Mouse (Mus musculus) intestine, embryonic 14.5 days (tissue): ENCODE data around the gene Lgmn. TPM values are rescaled to one million over a fixed set of nuclear protein-coding genes. Genes with fewer than 3 reads are reported as not detected.

Experiments used
- ATAC-seq: fragments of 200-750 bp; cut with Nextera tagmentation; replicated peaks from 2 replicates; pipeline ENCODE4 v1.8.0; 2017; ENCODE audit warnings: low read depth, moderate number of reproducible peaks, moderate TSS enrichment, moderate library complexity; ENCODE audit not compliant: low FRiP score, low TSS enrichment
- DNase-seq: peaks from one replicate; pipeline ENCODE4 v3.0.0-alpha.2; 2018; ENCODE audit warnings: low spot score
- H3K27ac ChIP-seq: fragments of 300-500 bp; sonication (generic); 2 replicates; pipeline ENCODE4 v1.5.1; 2014; ENCODE audit warnings: low read depth, mild to moderate bottlenecking, control low read depth
- H3K27me3 ChIP-seq: fragments of 300-500 bp; sonication (generic); replicated peaks from 2 replicates; pipeline ENCODE4 v1.6.1; 2014; ENCODE audit warnings: low read length, control low read depth; ENCODE audit not compliant: control insufficient read depth, insufficient read depth
- H3K36me3 ChIP-seq: fragments of 300-500 bp; sonication (generic); 2 replicates; pipeline ENCODE4 v1.6.1; 2014; ENCODE audit warnings: low read length, control low read depth; ENCODE audit not compliant: control insufficient read depth, insufficient read depth
- H3K4me1 ChIP-seq: fragments of 300-500 bp; sonication (generic); replicated peaks from 2 replicates; pipeline ENCODE4 v1.6.1; 2014; ENCODE audit warnings: low read length, control low read depth, mixed read lengths; ENCODE audit not compliant: control insufficient read depth, insufficient read depth
- H3K4me2 ChIP-seq: fragments of 300-500 bp; sonication (generic); 2 replicates; pipeline ENCODE4 v1.6.1; 2014; ENCODE audit warnings: low read length
- H3K4me3 ChIP-seq: fragments of 300-500 bp; sonication (generic); 2 replicates; pipeline ENCODE4 v1.5.1; 2014; ENCODE audit warnings: low read depth, low read length, control low read depth, mixed read lengths
- H3K9ac ChIP-seq: fragments of 300-500 bp; sonication (generic); 2 replicates; pipeline ENCODE4 v1.6.1; 2014; ENCODE audit warnings: mild to moderate bottlenecking, low read length
- H3K9me3 ChIP-seq: fragments of 300-500 bp; sonication (generic); 2 replicates; pipeline ENCODE4 v1.6.1; 2016; ENCODE audit warnings: low read length, control low read depth; ENCODE audit not compliant: control insufficient read depth
- WGBS: fragments of 180-500 bp; shearing (Covaris S2); extraction: QIAGEN DNeasy Blood & Tissue Kit; methylation state at CpG from one replicate; pipeline ENCODE4 v1.1.7; 2014; 5-methylcytosine and 5-hydroxymethylcytosine counted together
- polyA plus RNA-seq: library from polyadenylated mRNA; unstranded; fragments of >200 nt; fragmentation: Nextera tagmentation; extraction: Ambion mirVana; gene quantifications from 2 replicates; pipeline ENCODE4 v1.2.1, GENCODE M21; 2014

Lgmn gene
- polyA plus RNA-seq, 1 experiment from 2014 or later: 79.6 TPM

DNA sequence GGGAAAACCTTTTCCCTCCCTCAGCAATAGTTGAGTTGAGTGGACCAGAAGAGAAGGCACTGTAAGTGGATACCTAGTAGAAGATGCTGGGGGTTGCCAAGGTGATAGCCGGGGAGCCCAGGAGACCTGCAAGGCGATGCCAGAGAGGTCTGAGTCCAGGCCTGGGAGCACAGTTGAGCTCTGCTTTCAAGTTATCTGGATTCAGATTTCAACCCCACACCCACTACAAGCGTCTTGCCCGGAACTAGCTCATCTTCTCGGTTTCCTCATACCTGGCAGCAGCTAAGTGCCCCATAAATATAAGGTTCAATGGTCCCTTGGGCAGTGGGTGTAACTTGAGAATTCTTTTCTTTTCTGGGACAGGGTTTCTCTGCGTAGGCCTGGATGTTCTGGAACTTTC, 1.5 kb upstream of the Lgmn start:
- no peak overlapping the region for H3K4me3 ChIP-seq
- DNase-seq (no peak), ATAC-seq (no peak)
- 81% methylated on average over 6 of the region's 6 CpGs for WGBS
- H3K36me3 ChIP-seq: no peaks in the 10 kb centered on the region
- no peak overlapping the region for H3K27ac ChIP-seq
- H3K4me2 ChIP-seq: no peak overlapping the region
- peaks cover 10% of the 10 kb centered on the region for H3K4me1 ChIP-seq
- no peak overlapping the region for H3K9ac ChIP-seq
- no peaks in the 10 kb centered on the region for H3K27me3 ChIP-seq
- H3K9me3 ChIP-seq: no peaks in the 10 kb centered on the region

DNA sequence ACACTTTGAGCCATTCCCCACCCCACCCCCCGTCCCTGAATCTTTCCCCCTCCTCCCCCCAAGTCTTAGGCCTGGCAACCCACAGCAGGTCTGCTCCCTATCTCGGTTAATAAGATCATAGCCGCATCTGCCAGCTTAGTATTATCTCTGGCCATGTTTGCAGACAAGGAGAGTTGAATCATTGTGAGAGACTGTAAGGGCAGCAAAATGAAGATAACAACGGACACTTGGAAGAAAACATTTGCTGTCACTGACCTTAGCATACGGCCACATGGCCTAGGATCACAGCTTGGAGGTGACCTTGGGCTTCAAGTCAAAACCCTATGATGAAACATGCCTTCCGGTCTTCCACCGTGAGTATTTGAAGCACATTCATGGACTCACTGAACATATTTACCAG, 938 bp upstream of the Lgmn start:
- no peak overlapping the region for H3K4me3 ChIP-seq
- 81% methylated on average over 7 of the region's 7 CpGs for WGBS
- no peak overlapping the region for H3K9ac ChIP-seq
- no peaks in the 10 kb centered on the region for H3K27me3 ChIP-seq
- H3K4me2 ChIP-seq: no peak overlapping the region
- ATAC-seq (no peak), DNase-seq (no peak)
- no peaks in the 10 kb centered on the region for H3K9me3 ChIP-seq
- no peaks in the 10 kb centered on the region for H3K36me3 ChIP-seq
- H3K4me1 ChIP-seq: peaks cover 10% of the 10 kb centered on the region
- no peak overlapping the region for H3K27ac ChIP-seq

DNA sequence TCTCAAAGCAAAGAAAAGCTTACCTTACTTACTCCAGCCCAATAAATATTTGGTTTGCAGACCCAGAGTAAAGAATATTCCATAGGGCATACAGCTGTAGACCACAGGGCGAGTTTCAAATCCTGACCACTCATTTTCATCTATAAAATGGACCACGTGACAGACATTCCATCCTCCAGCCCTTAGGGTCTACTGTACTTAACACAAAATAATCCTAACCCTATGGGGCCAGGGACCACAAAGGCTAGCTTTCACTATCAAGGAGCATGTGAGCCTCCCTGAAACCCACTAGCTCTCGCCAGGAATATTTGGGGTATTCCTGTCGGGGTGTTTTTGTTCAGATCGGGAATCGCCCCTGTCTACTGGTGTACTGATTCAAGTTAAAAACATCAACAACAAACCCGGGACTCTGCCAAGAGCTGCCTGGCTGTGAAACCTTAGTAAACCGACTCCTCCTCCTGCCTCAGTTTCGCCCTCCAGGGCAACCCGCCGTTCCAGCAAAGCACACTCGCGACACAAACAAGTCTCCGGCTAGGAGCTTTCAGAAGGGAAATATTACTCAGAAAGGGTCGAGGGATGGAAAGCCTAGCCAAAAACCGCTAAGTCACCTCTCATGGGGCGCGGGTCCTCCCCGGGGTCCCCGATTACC, 506 bp downstream of the Lgmn start:
- Histone ChIP-seq H3K4me2 (peak overlapping the region; percentile 73), H3K4me3 (peak overlapping the region; percentile 67), H3K4me1 (peaks cover 10% of the 10 kb centered on the region), H3K36me3 (no peaks in the 10 kb centered on the region), H3K27me3 (no peaks in the 10 kb centered on the region), H3K27ac (no peak overlapping the region), H3K9ac (peak overlapping the region; percentile 59), H3K9me3 (no peaks in the 10 kb centered on the region)
- ATAC-seq: peak; percentile 45
- 3% methylated on average over 20 of the region's 20 CpGs for WGBS
- no peak for DNase-seq

DNA sequence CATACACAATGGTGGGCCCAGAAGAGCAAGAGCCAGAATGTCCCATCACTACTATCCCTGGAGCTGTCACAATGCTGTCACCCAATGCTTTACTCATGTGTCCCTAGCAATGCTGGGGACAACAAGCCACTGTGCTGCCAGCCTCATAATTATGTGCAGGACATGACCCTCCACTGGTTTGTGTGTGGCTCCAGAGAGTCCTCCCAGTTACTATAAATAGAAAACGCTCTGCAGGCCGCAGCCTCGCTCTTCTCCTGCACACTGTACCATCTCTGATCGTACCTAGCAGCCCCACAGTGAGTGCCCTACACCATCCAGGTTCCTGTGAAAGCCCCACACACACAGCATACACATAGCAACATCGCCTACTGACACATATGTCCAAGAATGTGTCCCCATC, 1.7 kb downstream of the Lgmn start:
- DNase-seq: no peak
- no peak for ATAC-seq
- Histone ChIP-seq H3K9me3 (no peaks in the 10 kb centered on the region), H3K27me3 (no peaks in the 10 kb centered on the region), H3K9ac (no peak overlapping the region), H3K4me3 (no peak overlapping the region), H3K36me3 (no peaks in the 10 kb centered on the region), H3K4me2 (peak overlapping the region; percentile 73; the same call in 1 of the 2 replicates), H3K27ac (no peak overlapping the region), H3K4me1 (peaks cover 10% of the 10 kb centered on the region)
- 67% methylated on average over 5 of the region's 5 CpGs for WGBS

DNA sequence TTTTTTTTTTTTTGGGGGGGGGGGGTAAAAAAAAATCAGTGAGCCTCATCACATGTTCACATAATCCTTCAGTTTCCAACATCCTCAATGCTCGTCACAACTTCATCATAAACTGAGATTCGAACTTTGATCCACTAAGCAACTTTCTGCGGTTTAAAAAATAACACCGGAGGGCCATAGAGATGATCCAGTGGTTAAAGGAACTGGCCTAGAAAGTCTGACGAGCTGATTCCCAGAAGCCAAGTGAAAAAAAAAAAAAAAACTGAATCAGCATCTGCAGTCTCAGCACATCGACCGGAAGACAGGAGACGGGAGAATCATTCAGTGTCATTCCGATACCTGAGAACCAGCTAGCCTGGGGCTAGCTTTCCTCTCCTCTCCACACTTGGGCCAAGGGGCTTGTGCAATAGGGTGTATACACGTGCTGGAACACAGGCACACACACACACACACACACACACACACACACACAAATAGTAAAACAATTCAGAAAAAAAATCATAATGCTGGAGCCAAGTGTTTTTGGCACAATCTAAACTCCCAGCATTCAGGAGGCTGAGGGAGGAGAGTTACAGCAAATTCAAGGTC, 2.6 kb downstream of the Lgmn start:
- H3K9ac ChIP-seq: no peak overlapping the region
- ATAC-seq (no peak), DNase-seq (no peak)
- no peaks in the 10 kb centered on the region for H3K9me3 ChIP-seq
- H3K4me3 ChIP-seq: no peak overlapping the region
- no peak overlapping the region for H3K27ac ChIP-seq
- no peak overlapping the region for H3K4me2 ChIP-seq
- WGBS: 72% methylated on average over 10 of the region's 10 CpGs
- H3K36me3 ChIP-seq: no peaks in the 10 kb centered on the region
- no peaks in the 10 kb centered on the region for H3K27me3 ChIP-seq
- H3K4me1 ChIP-seq: peaks cover 10% of the 10 kb centered on the region

DNA sequence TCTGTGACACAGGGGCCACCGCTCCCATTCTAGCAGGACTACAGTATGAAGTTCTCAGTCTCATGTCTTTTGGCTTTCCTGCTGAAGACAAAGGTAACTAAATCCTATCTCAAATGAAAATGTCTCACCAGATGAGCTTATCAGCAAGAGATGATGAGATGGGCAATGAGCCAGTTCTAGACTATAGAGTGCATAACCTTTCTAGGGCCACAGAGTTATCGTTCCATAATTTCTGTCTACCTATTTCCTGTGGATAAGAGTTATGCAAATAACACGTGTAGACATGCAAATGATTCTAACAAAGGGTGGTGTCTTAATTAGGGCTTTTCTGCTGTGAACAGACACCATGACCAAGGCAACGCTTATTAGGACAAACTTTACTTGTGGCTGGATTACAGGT, 5.5 kb downstream of the Lgmn start:
- no peaks in the 10 kb centered on the region for H3K27me3 ChIP-seq
- no peaks in the 10 kb centered on the region for H3K36me3 ChIP-seq
- peaks cover 10% of the 10 kb centered on the region for H3K4me1 ChIP-seq
- ATAC-seq: no peak
- H3K27ac ChIP-seq: no peak overlapping the region
- no peak overlapping the region for H3K9ac ChIP-seq
- H3K9me3 ChIP-seq: no peaks in the 10 kb centered on the region
- no peak overlapping the region for H3K4me3 ChIP-seq
- WGBS: 86% methylated on average over 4 of the region's 4 CpGs
- DNase-seq: no peak
- no peak overlapping the region for H3K4me2 ChIP-seq

DNA sequence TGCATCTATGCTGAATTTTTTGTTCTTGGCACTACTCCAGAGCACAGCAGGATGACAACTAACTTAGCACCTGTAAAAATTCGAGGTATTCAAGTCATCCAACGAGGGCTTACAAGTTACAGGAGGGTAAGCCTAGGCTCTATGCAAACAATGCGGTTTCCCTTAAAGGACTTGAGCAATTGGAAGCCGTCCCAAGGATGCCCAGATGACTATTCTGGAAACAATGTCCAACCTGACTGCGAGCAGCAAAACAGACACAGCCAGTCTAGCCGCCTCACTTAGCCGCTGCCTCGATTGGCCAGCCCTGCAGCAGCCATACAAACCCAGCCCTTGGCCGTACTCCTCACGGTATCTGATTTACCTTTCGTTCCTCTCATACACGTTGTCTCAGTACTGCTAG, 7.4 kb downstream of the Lgmn start:
- DNase-seq (no peak), ATAC-seq (no peak)
- WGBS: 76% methylated on average over 12 of the region's 12 CpGs

DNA sequence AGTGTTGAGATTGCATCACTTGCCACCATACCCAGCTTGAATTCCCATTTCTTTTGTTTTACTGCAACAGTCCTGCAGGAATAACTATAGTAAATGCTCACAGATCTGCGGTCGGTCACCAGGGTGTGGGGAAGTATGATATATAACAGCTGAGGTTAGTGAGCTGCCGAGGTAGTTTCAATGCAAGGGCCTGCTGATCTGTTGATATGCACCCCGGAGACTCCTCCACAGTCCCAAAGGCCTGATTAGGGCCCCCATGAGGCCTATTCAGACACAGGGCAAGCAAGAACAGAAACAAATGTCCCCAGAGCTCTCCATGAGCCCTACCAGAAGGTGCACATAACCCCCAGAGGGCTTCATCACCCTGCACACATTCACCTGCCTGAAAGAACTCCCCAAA, 9.4 kb downstream of the Lgmn start:
- Histone ChIP-seq H3K4me1 (no peaks in the 10 kb centered on the region), H3K27me3 (no peaks in the 10 kb centered on the region), H3K27ac (no peak overlapping the region), H3K36me3 (no peaks in the 10 kb centered on the region), H3K4me3 (no peak overlapping the region), H3K9me3 (no peaks in the 10 kb centered on the region), H3K9ac (no peak overlapping the region), H3K4me2 (no peak overlapping the region)
- ATAC-seq (no peak), DNase-seq (no peak)
- 75% methylated on average over 4 of the region's 4 CpGs for WGBS

More for the DNA sequence above, 7.4 kb downstream of the Lgmn start:
- Histone ChIP-seq H3K4me1 (no peaks in the 10 kb centered on the region), H3K4me2 (no peak overlapping the region), H3K36me3 (no peaks in the 10 kb centered on the region), H3K9me3 (no peaks in the 10 kb centered on the region), H3K4me3 (no peak overlapping the region), H3K27me3 (no peaks in the 10 kb centered on the region), H3K9ac (no peak overlapping the region), H3K27ac (no peak overlapping the region)

DNA sequence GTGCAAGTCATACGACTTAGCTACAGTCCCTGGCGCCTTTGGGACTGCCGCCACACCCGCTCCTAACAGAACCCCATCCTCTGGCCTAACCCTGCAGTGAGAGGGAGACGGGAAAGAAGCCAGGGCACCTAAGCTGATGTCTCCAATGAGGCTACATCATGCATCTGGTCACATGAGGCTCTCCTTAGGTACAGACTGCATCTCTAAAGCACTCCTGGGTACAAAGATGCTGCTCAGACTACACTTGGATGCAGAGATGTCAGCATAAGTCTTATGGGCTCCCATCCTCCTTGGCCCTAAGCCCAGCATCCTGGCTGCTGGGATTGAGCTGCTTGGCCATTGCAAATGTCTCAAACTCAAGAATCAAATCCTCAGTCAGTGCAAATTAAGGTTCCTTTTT, 10.0 kb downstream of the Lgmn start:
- DNase-seq (no peak), ATAC-seq (no peak)

More for the DNA sequence above, 10.0 kb downstream of the Lgmn start:
- H3K9me3 ChIP-seq: no peaks in the 10 kb centered on the region
- H3K9ac ChIP-seq: no peak overlapping the region
- WGBS: 87% methylated on average over 5 of the region's 5 CpGs
- no peaks in the 10 kb centered on the region for H3K4me1 ChIP-seq
- H3K4me3 ChIP-seq: no peak overlapping the region
- H3K27ac ChIP-seq: no peak overlapping the region
- no peaks in the 10 kb centered on the region for H3K27me3 ChIP-seq
- no peaks in the 10 kb centered on the region for H3K36me3 ChIP-seq
- H3K4me2 ChIP-seq: no peak overlapping the region
